ENCODE assay signal across 8 mouse cellular contexts in genomic region chr10:85242701-85243100, GRCm38 (mm10).
"Had no signal": no experiment of that assay in that cellular context is flagged by ENCODE, and none has a peak within 500 bp of the region (broad histone marks: within the 10 kb centered on the region; RNA-seq: fewer than 3 reads in every experiment).

No protein-coding gene starts in this region.

- DNase-seq: kidney, postnatal 4 days; left cerebral cortex, postnatal 4 days; lung, adult 18-20 months; right cerebral cortex, adult 18-20 months; spleen, adult 18-20 months; thymus, adult 18-20 months; thymus, postnatal 14 days had no signal

- ATAC-seq: midbrain, embryonic 13.5 days had no signal
